Mouse (Mus musculus): Measurements from ENCODE around the gene Sgk1. TPM values are rescaled to one million over a fixed set of nuclear protein-coding genes. Genes with fewer than 3 reads are reported as not detected.
A peak's percentile ranks its signal among the peaks of the same experiment; 100 is the strongest.

The Sgk1 gene
- polyA plus RNA-seq, 1 experiment from 2014 or later: 23.3 TPM

GRCm38 (mm10) chr10:21847931-21848670 lies 33.9 kb upstream of the Sgk1 start:
- Histone ChIP-seq H3K27ac (replicated peaks) (no peak overlapping the region), H3K4me3 (no peak overlapping the region), H3K9me3 (no peaks in the 10 kb centered on the region), H3K27me3 (replicated peaks; ENCODE audit: low read depth, poor library complexity, severe bottlenecking) (no peaks in the 10 kb centered on the region), H3K36me3 (replicated peaks) (no peaks in the 10 kb centered on the region), H3K4me1 (peaks cover 10% of the 10 kb centered on the region; the same call in 1 of the 2 replicates)
- no peak for DNase-seq (ENCODE audit: low spot score)
- 72% methylated on average over 16 of the region's 16 CpGs for WGBS

- 85% methylated on average over 8 of the region's 8 CpGs for WGBS
- no peaks in the 10 kb centered on the region for H3K9me3 ChIP-seq
- no peak overlapping the region for H3K27ac ChIP-seq (replicated peaks)
- no peaks in the 10 kb centered on the region for H3K27me3 ChIP-seq (replicated peaks; ENCODE audit: low read depth, poor library complexity, severe bottlenecking)
- no peak overlapping the region for H3K4me3 ChIP-seq
- H3K4me1 ChIP-seq: peaks cover 7% of the 10 kb centered on the region; the same call in 1 of the 2 replicates
- H3K36me3 ChIP-seq (replicated peaks): no peaks in the 10 kb centered on the region
- no peak for DNase-seq (ENCODE audit: low spot score)
These were observed 32.7 kb upstream of the Sgk1 start for GRCm38 (mm10) chr10:21849251-21849650.

GRCm38 (mm10) chr10:21850330-21850729 lies 31.7 kb upstream of the Sgk1 start:
- WGBS: 83% methylated on average over 3 of the region's 3 CpGs
- no peak overlapping the region for H3K27ac ChIP-seq (replicated peaks)
- no peak overlapping the region for H3K4me3 ChIP-seq
- no peaks in the 10 kb centered on the region for H3K27me3 ChIP-seq (replicated peaks; ENCODE audit: low read depth, poor library complexity, severe bottlenecking)
- peaks cover 7% of the 10 kb centered on the region; the same call in 1 of the 2 replicates for H3K4me1 ChIP-seq
- H3K9me3 ChIP-seq: no peaks in the 10 kb centered on the region
- no peaks in the 10 kb centered on the region for H3K36me3 ChIP-seq (replicated peaks)
- no peak for DNase-seq (ENCODE audit: low spot score)

GRCm38 (mm10) chr10:21853122-21853521 lies 28.9 kb upstream of the Sgk1 start:
- H3K27me3 ChIP-seq (replicated peaks; ENCODE audit: low read depth, poor library complexity, severe bottlenecking): no peaks in the 10 kb centered on the region
- H3K4me3 ChIP-seq: no peak overlapping the region
- DNase-seq (ENCODE audit: low spot score): no peak
- H3K36me3 ChIP-seq (replicated peaks): no peaks in the 10 kb centered on the region
- no peak overlapping the region for H3K27ac ChIP-seq (replicated peaks)
- H3K9me3 ChIP-seq: no peaks in the 10 kb centered on the region
- peaks cover 12% of the 10 kb centered on the region for H3K4me1 ChIP-seq
- 85% methylated on average over 6 of the region's 6 CpGs for WGBS

GRCm38 (mm10) chr10:21853566-21854328 lies 28.2 kb upstream of the Sgk1 start:
- WGBS: 93% methylated on average over 14 of the region's 14 CpGs

GRCm38 (mm10) chr10:21855338-21855737 lies 26.6 kb upstream of the Sgk1 start:
- no peaks in the 10 kb centered on the region for H3K9me3 ChIP-seq
- no peaks in the 10 kb centered on the region for H3K27me3 ChIP-seq (replicated peaks; ENCODE audit: low read depth, poor library complexity, severe bottlenecking)
- H3K36me3 ChIP-seq (replicated peaks): no peaks in the 10 kb centered on the region
- peaks cover 14% of the 10 kb centered on the region for H3K4me1 ChIP-seq
- WGBS: 89% methylated on average over 7 of the region's 7 CpGs
- H3K27ac ChIP-seq (replicated peaks): no peak overlapping the region
- DNase-seq (ENCODE audit: low spot score): no peak
- no peak overlapping the region for H3K4me3 ChIP-seq

More at GRCm38 (mm10) chr10:21853566-21854328, 28.2 kb upstream of the Sgk1 start:
- no peak overlapping the region for H3K4me3 ChIP-seq
- no peaks in the 10 kb centered on the region for H3K9me3 ChIP-seq
- peaks cover 17% of the 10 kb centered on the region for H3K4me1 ChIP-seq
- H3K27ac ChIP-seq (replicated peaks): no peak overlapping the region
- DNase-seq (ENCODE audit: low spot score): no peak
- H3K36me3 ChIP-seq (replicated peaks): no peaks in the 10 kb centered on the region
- H3K27me3 ChIP-seq (replicated peaks; ENCODE audit: low read depth, poor library complexity, severe bottlenecking): no peaks in the 10 kb centered on the region

- no peaks in the 10 kb centered on the region for H3K36me3 ChIP-seq (replicated peaks)
- H3K27me3 ChIP-seq (replicated peaks; ENCODE audit: low read depth, poor library complexity, severe bottlenecking): no peaks in the 10 kb centered on the region
- peak overlapping the region; percentile 26; the same call in 1 of the 2 replicates for H3K27ac ChIP-seq (replicated peaks)
- no peak overlapping the region for H3K4me3 ChIP-seq
- no peak for DNase-seq (ENCODE audit: low spot score)
- H3K9me3 ChIP-seq: no peaks in the 10 kb centered on the region
- WGBS: 68% methylated on average over 10 of the region's 10 CpGs
- H3K4me1 ChIP-seq: peaks cover 13% of the 10 kb centered on the region
These were observed 24.3 kb upstream of the Sgk1 start for GRCm38 (mm10) chr10:21857676-21858075.

GRCm38 (mm10) chr10:21858437-21858974 lies 23.5 kb upstream of the Sgk1 start:
- WGBS: 78% methylated on average over 7 of the region's 7 CpGs
- H3K36me3 ChIP-seq (replicated peaks): no peaks in the 10 kb centered on the region
- DNase-seq (ENCODE audit: low spot score): no peak
- no peaks in the 10 kb centered on the region for H3K9me3 ChIP-seq
- no peaks in the 10 kb centered on the region for H3K27me3 ChIP-seq (replicated peaks; ENCODE audit: low read depth, poor library complexity, severe bottlenecking)
- H3K27ac ChIP-seq (replicated peaks): no peak overlapping the region
- H3K4me3 ChIP-seq: no peak overlapping the region
- peaks cover 13% of the 10 kb centered on the region for H3K4me1 ChIP-seq

- DNase-seq (ENCODE audit: low spot score): peak; percentile 58
- H3K4me3 ChIP-seq: no peak overlapping the region
- H3K4me1 ChIP-seq: peaks cover 10% of the 10 kb centered on the region
- no peaks in the 10 kb centered on the region for H3K9me3 ChIP-seq
- no peaks in the 10 kb centered on the region for H3K27me3 ChIP-seq (replicated peaks; ENCODE audit: low read depth, poor library complexity, severe bottlenecking)
- H3K36me3 ChIP-seq (replicated peaks): no peaks in the 10 kb centered on the region
- WGBS: 26% methylated on average over 4 of the region's 4 CpGs
- no peak overlapping the region for H3K27ac ChIP-seq (replicated peaks)
These were observed 15.5 kb upstream of the Sgk1 start for GRCm38 (mm10) chr10:21866504-21866903.

- Histone ChIP-seq H3K4me3 (no peak overlapping the region), H3K36me3 (replicated peaks) (no peaks in the 10 kb centered on the region), H3K27ac (replicated peaks) (no peak overlapping the region), H3K27me3 (replicated peaks; ENCODE audit: low read depth, poor library complexity, severe bottlenecking) (no peaks in the 10 kb centered on the region), H3K9me3 (no peaks in the 10 kb centered on the region), H3K4me1 (peaks cover 10% of the 10 kb centered on the region)
- DNase-seq (ENCODE audit: low spot score): no peak
- WGBS: 90% methylated on average over 2 of the region's 2 CpGs
These were observed 13.8 kb upstream of the Sgk1 start for GRCm38 (mm10) chr10:21868221-21868620.

- Histone ChIP-seq H3K4me3 (no peak overlapping the region), H3K4me1 (peaks cover 14% of the 10 kb centered on the region), H3K9me3 (no peaks in the 10 kb centered on the region), H3K27ac (replicated peaks) (no peak overlapping the region), H3K36me3 (replicated peaks) (no peaks in the 10 kb centered on the region), H3K27me3 (replicated peaks; ENCODE audit: low read depth, poor library complexity, severe bottlenecking) (no peaks in the 10 kb centered on the region)
- DNase-seq (ENCODE audit: low spot score): no peak
- 89% methylated on average over 4 of the region's 4 CpGs for WGBS
These were observed 13.4 kb upstream of the Sgk1 start for GRCm38 (mm10) chr10:21868623-21869022.

- peaks cover 41% of the 10 kb centered on the region for H3K4me1 ChIP-seq
- no peaks in the 10 kb centered on the region for H3K9me3 ChIP-seq
- peak overlapping the region; percentile 61 for H3K4me3 ChIP-seq
- no peaks in the 10 kb centered on the region for H3K36me3 ChIP-seq (replicated peaks)
- H3K27me3 ChIP-seq (replicated peaks; ENCODE audit: low read depth, poor library complexity, severe bottlenecking): peaks cover 28% of the 10 kb centered on the region
- 29% methylated on average over 4 of the region's 4 CpGs for WGBS
- H3K27ac ChIP-seq (replicated peaks): peak overlapping the region; percentile 79
- no peak for DNase-seq (ENCODE audit: low spot score)
These were observed 174 bp upstream of the Sgk1 start for GRCm38 (mm10) chr10:21881837-21882183.

Data from embryonic facial prominence, embryonic 10.5 days (tissue).